Mouse (Mus musculus) left cerebral cortex, adult 18-20 months (tissue): ENCODE results near the gene 1700034J05Rik. TPM values are rescaled to one million over a fixed set of nuclear protein-coding genes. Genes with fewer than 3 reads are reported as not detected.

ENCODE experiments used
- DNase-seq, 2 experiments: peaks; one replicate each; pipeline ENCODE4 v3.0.0; 2021 to 2022; ENCODE audit warnings: low spot score in 2 of 2, mixed read lengths in 1 of 2
- total RNA-seq, 2 experiments: library from RNA; stranded (reverse); gene quantifications; 2 replicates each; pipeline ENCODE4 v1.2.3; 2021

1700034J05Rik gene
- total RNA-seq, 2 experiments from 2014 or later = not detected

GRCm38 (mm10) chr6:146965139-146965772, 11.0 kb upstream of the 1700034J05Rik start:
- DNase-seq = no peak

GRCm38 (mm10) chr6:146963396-146964150, 9.4 kb upstream of the 1700034J05Rik start:
- DNase-seq = no peak

GRCm38 (mm10) chr6:146961832-146962481, 7.7 kb upstream of the 1700034J05Rik start:
- DNase-seq = no peak

GRCm38 (mm10) chr6:146960956-146961355, 6.7 kb upstream of the 1700034J05Rik start:
- no peak for DNase-seq

GRCm38 (mm10) chr6:146959908-146960680, 5.9 kb upstream of the 1700034J05Rik start:
- peak in 1 of 2 experiments; percentile 37 for DNase-seq

- no peak for DNase-seq
These were observed 4.5 kb upstream of the 1700034J05Rik start for GRCm38 (mm10) chr6:146958694-146959093.

- no peak for DNase-seq
These were observed 2.7 kb upstream of the 1700034J05Rik start for GRCm38 (mm10) chr6:146956961-146957360.

GRCm38 (mm10) chr6:146955896-146956295, 1.7 kb upstream of the 1700034J05Rik start:
- peak; percentile 56 to 60 for DNase-seq

GRCm38 (mm10) chr6:146955475-146955874, 1.3 kb upstream of the 1700034J05Rik start:
- no peak for DNase-seq

GRCm38 (mm10) chr6:146950454-146950832, 3.8 kb downstream of the 1700034J05Rik start:
- DNase-seq = no peak

- no peak for DNase-seq
These were observed 4.4 kb downstream of the 1700034J05Rik start for GRCm38 (mm10) chr6:146949682-146950453.

GRCm38 (mm10) chr6:146947186-146947585, 7.0 kb downstream of the 1700034J05Rik start:
- DNase-seq = no peak

GRCm38 (mm10) chr6:146946327-146947029, 7.7 kb downstream of the 1700034J05Rik start:
- no peak for DNase-seq

GRCm38 (mm10) chr6:146944830-146945229, 9.4 kb downstream of the 1700034J05Rik start:
- DNase-seq = no peak

GRCm38 (mm10) chr6:146944009-146944408, 10.2 kb downstream of the 1700034J05Rik start:
- DNase-seq = no peak

- DNase-seq = no peak
These were observed 12.5 kb downstream of the 1700034J05Rik start for GRCm38 (mm10) chr6:146941505-146942275.

GRCm38 (mm10) chr6:146939026-146939425, 15.2 kb downstream of the 1700034J05Rik start:
- DNase-seq = no peak

GRCm38 (mm10) chr6:146935957-146936356, 18.3 kb downstream of the 1700034J05Rik start:
- no peak for DNase-seq

- DNase-seq = no peak
These were observed 21.1 kb downstream of the 1700034J05Rik start for GRCm38 (mm10) chr6:146933123-146933522.
